Mouse (Mus musculus) CH12.LX (cell line): ENCODE measurements at regions not wholly inside any gene's neighbourhood (a gene's known extent, or its start where the extent isn't known, plus 50 kb on each side); places are given as distances from the start of the nearest gene placed in this dataset.

Experiments
- CHD1 ChIP-seq: IDR thresholded peaks from 2 replicates; pipeline ENCODE4 v1.6.1; 2012; ENCODE audit warnings: low read depth, low read length, improper control_type of control experiment, inconsistent platforms
- CTCF ChIP-seq, 2 experiments: IDR thresholded peaks in 1 of 2; conservative IDR thresholded peaks in 1 of 2; 2 replicates each; pipeline ENCODE4 v1.5.1; 2011 to 2012; ENCODE audit warnings: low read depth in 2 of 2, low read length in 2 of 2, improper control_type of control experiment in 1 of 2, inconsistent platforms in 1 of 2, mild to moderate bottlenecking in 1 of 2, moderate library complexity in 1 of 2
- E2F4 ChIP-seq: IDR thresholded peaks from 2 replicates; pipeline ENCODE4 v1.6.1; 2011; ENCODE audit warnings: low read depth, low read length, improper control_type of control experiment; ENCODE audit not compliant: insufficient replicate concordance
- JUND ChIP-seq: conservative IDR thresholded peaks from 2 replicates; pipeline ENCODE4 v1.6.1; 2011; ENCODE audit warnings: low read depth, low read length, improper control_type of control experiment
- MAFK ChIP-seq: IDR thresholded peaks from 2 replicates; pipeline ENCODE4 v1.6.1; 2011; ENCODE audit warnings: low read length, improper control_type of control experiment; ENCODE audit not compliant: insufficient replicate concordance
- MAX ChIP-seq: IDR thresholded peaks from 2 replicates; pipeline ENCODE4 v1.6.1; 2011; ENCODE audit warnings: low read length, improper control_type of control experiment
- POLR2A ChIP-seq: IDR thresholded peaks from 2 replicates; pipeline ENCODE4 v1.6.1; 2011; ENCODE audit warnings: low read depth, mild to moderate bottlenecking, improper control_type of control experiment, low read length
- POLR2AphosphoS2 ChIP-seq: IDR thresholded peaks from 2 replicates; pipeline ENCODE4 v1.6.1; 2011; ENCODE audit warnings: low read depth, low read length, improper control_type of control experiment
- USF1 ChIP-seq: IDR thresholded peaks from 2 replicates; pipeline ENCODE4 v1.6.1; 2014; ENCODE audit warnings: low read depth, mild to moderate bottlenecking, inconsistent platforms, low read length, improper control_type of control experiment
- USF2 ChIP-seq: conservative IDR thresholded peaks from 2 replicates; pipeline ENCODE4 v1.6.1; 2011; ENCODE audit warnings: low read depth, low read length, improper control_type of control experiment

DNA sequence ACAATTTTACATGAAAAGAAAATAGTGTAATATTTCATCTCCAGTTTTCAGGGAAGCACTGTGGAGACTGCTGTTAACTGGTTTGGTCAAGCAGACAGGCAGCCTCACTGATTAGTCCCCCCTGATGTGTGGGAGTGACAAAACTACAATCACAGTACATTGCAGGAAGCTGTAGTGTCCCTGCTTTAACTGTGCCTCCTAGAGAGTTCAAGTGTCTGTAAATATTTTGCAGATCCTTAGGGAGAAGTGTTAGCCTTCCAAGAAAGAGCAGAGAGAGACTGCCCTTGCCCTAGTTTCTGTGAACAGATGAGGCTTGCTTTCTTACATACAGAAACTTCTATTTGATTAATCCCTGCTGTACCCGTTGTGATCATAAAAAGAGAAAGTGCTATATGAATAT, 617.2 kb upstream of the Agtr1b start:
- TF ChIP-seq MAX: no peak
- TF ChIP-seq JUND: no peak
- TF ChIP-seq CHD1: no peak
- TF ChIP-seq E2F4: no peak
- TF ChIP-seq POLR2AphosphoS2: no peak
- no peak for TF ChIP-seq CTCF (conservative IDR thresholded peaks at IDR 0.05 in 1 of 2, IDR thresholded peaks at IDR 0.05 in 1 of 2; ENCODE audit: low read depth in 2 of 2, low read length in 2 of 2)
- TF ChIP-seq USF2: no peak
- TF ChIP-seq POLR2A: no peak
- TF ChIP-seq MAFK: no peak
- no peak for TF ChIP-seq USF1
